In genomic region chr11:46258749-46259148, GRCm38 (mm10) we compare ENCODE assay signal across 26 mouse cellular contexts. TPM values are rescaled to one million over a fixed set of nuclear protein-coding genes. Genes with fewer than 3 reads are reported as not detected.
"Had no signal": no experiment of that assay in that cellular context is flagged by ENCODE, and none has a peak within 500 bp of the region (broad histone marks: within the 10 kb centered on the region; RNA-seq: fewer than 3 reads in every experiment).

No protein-coding gene starts in this region.

- H3K27me3 ChIP-seq: heart, embryonic 13.5 days; heart, embryonic 15.5 days; hindbrain, embryonic 12.5 days; intestine, embryonic 15.5 days; limb, embryonic 12.5 days had no signal

- H3K4me3 ChIP-seq: gastrocnemius, adult 2 months; heart, embryonic 13.5 days; heart, embryonic 15.5 days; hindbrain, embryonic 10.5 days; hindbrain, embryonic 12.5 days; intestine, embryonic 15.5 days; layer of hippocampus, adult 2 months; left cerebral cortex, adult 2 months; limb, embryonic 10.5 days; limb, embryonic 12.5 days had no signal

- H3K9ac ChIP-seq: heart, embryonic 13.5 days; heart, embryonic 15.5 days; hindbrain, embryonic 12.5 days; hindbrain, embryonic 14.5 days; intestine, embryonic 15.5 days; limb, embryonic 12.5 days had no signal

- H3K9me3 ChIP-seq: heart, embryonic 13.5 days; heart, embryonic 15.5 days; intestine, embryonic 15.5 days; limb, embryonic 10.5 days; limb, embryonic 12.5 days had no signal

- H3K4me1 ChIP-seq: heart, embryonic 13.5 days; heart, embryonic 15.5 days; hindbrain, embryonic 10.5 days; hindbrain, embryonic 12.5 days; intestine, embryonic 15.5 days; limb, embryonic 10.5 days; limb, embryonic 12.5 days had no signal

- H3K27ac ChIP-seq: gastrocnemius, adult 2 months; heart, embryonic 13.5 days; heart, embryonic 15.5 days; hindbrain, embryonic 10.5 days; hindbrain, embryonic 12.5 days; hindbrain, embryonic 14.5 days; intestine, embryonic 15.5 days; kidney, postnatal 0 days; layer of hippocampus, adult 2 months; left cerebral cortex, adult 2 months; limb, embryonic 10.5 days; limb, embryonic 12.5 days had no signal

- ATAC-seq: hindbrain, embryonic 16.5 days; inflammation-experienced regulatory T-cells, adult 6 months; intestine, embryonic 15.5 days; intestine, postnatal 0 days had no signal

- H3K4me2 ChIP-seq: heart, embryonic 11.5 days; heart, embryonic 13.5 days; heart, embryonic 15.5 days; hindbrain, embryonic 12.5 days; hindbrain, embryonic 14.5 days; intestine, embryonic 15.5 days; limb, embryonic 12.5 days had no signal

- H3K36me3 ChIP-seq: intestine, embryonic 15.5 days had no signal

- DNase-seq: gastrocnemius, adult 2 months; gastrocnemius, postnatal 25 days had no signal

RNA-seq across cellular contexts. Expression of gene Fndc9, which starts 23.4 kb away (rescaled TPM):
- total RNA-seq: gastrocnemius, adult 2 months; gastrocnemius, postnatal 10 days; gastrocnemius, postnatal 25 days; gastrocnemius, postnatal 4 days; granulocyte monocyte progenitor cell, adult 5-6 weeks; heart, adult 18-20 months; heart, adult 8-10 months; heart, postnatal 25 days; heart, postnatal 4 days had no signal
- polyA plus RNA-seq: heart, embryonic 11.5 days; heart, embryonic 15.5 days; heart, postnatal 0 days; intestine, embryonic 15.5 days; kidney, embryonic 14.5 days had no signal
